Mouse (Mus musculus) subcutaneous adipose tissue, adult 2 months (tissue): ENCODE results near the gene Gm6121. TPM values are rescaled to one million over a fixed set of nuclear protein-coding genes. Genes with fewer than 3 reads are reported as not detected.

Source experiments
- polyA plus RNA-seq: library from polyadenylated mRNA; depleted of rRNA; stranded (reverse); fragments of >200 nt; gene quantifications from 2 replicates; pipeline ENCODE4 v1.2.3, GENCODE M21; 2012; ENCODE audit warnings: low replicate concordance; rRNA removed

The Gm6121 gene
- not detected in 2 replicates for polyA plus RNA-seq

GRCm38 (mm10) chrX:26935597-26935996 is at the start of gene Gm6121:
Gm6121 (minus strand) TSS chrX:26935697.

Other genes with a start within 250 kb of the Gm6121 start
- not detected in 2 replicates for gene Gm14525, start 233.1 kb downstream of the Gm6121 start, polyA plus RNA-seq